Mouse (Mus musculus) limb, embryonic 12.5 days (tissue): ENCODE results near the gene Triobp. TPM values are rescaled to one million over a fixed set of nuclear protein-coding genes. Genes with fewer than 3 reads are reported as not detected.
A peak's percentile ranks its signal among the peaks of the same experiment; 100 is the strongest.
"Not testable (repeated sequence)": the region's sequence is repeated elsewhere in the genome, so short reads cannot be mapped to it uniquely, and the experiment has no call there.

ENCODE experiments used
- ATAC-seq: fragments of 200-750 bp; cut with Nextera tagmentation; 2 replicates; pipeline ENCODE4 v1.8.0; 2017; ENCODE audit warnings: low read depth, moderate TSS enrichment; ENCODE audit not compliant: insufficient number of reproducible peaks, insufficient read depth, low FRiP score, low TSS enrichment
- H3K27ac ChIP-seq: fragments of 300-500 bp; sonication (generic); 2 replicates; pipeline ENCODE4 v1.5.1; 2016; ENCODE audit warnings: mild to moderate bottlenecking, moderate library complexity
- H3K27me3 ChIP-seq: fragments of 300-500 bp; sonication (generic); 2 replicates; pipeline ENCODE4 v1.6.1; 2016; ENCODE audit warnings: mild to moderate bottlenecking, moderate library complexity
- H3K36me3 ChIP-seq: fragments of 300-500 bp; sonication (generic); 2 replicates; pipeline ENCODE4 v1.6.1; 2016; ENCODE audit warnings: mild to moderate bottlenecking, moderate library complexity
- H3K4me1 ChIP-seq: fragments of 300-500 bp; sonication (generic); replicated peaks from 2 replicates; pipeline ENCODE4 v1.6.1; 2016
- H3K4me2 ChIP-seq: fragments of 300-500 bp; sonication (generic); 2 replicates; pipeline ENCODE4 v1.6.1; 2016; ENCODE audit warnings: mild to moderate bottlenecking, moderate library complexity
- H3K4me3 ChIP-seq: fragments of 300-500 bp; sonication (generic); replicated peaks from 2 replicates; pipeline ENCODE4 v1.5.1; 2016; ENCODE audit warnings: mild to moderate bottlenecking
- H3K9ac ChIP-seq: fragments of 300-500 bp; sonication (generic); replicated peaks from 2 replicates; pipeline ENCODE4 v1.6.1; 2016; ENCODE audit warnings: mild to moderate bottlenecking, moderate library complexity
- H3K9me3 ChIP-seq: fragments of 300-500 bp; sonication (generic); 2 replicates; pipeline ENCODE4 v1.6.1; 2016; ENCODE audit warnings: mild to moderate bottlenecking, moderate library complexity
- WGBS: fragments of 180-500 bp; shearing (Covaris S2); methylation state at CpG from one replicate; pipeline ENCODE4 v1.1.7; 2016; 5-methylcytosine and 5-hydroxymethylcytosine counted together
- polyA plus RNA-seq: library from polyadenylated mRNA; unstranded; fragments of >200 nt; fragmentation: Nextera tagmentation; extraction: Ambion mirVana; gene quantifications from 2 replicates; pipeline ENCODE4 v1.2.1, GENCODE M21; 2016

Triobp gene
- polyA plus RNA-seq, 1 experiment from 2014 or later = 37.9 TPM

GRCm38 (mm10) chr15:79023366-79023765 is 75.8 kb downstream of the Triobp start:
- Histone ChIP-seq H3K9ac (no peak overlapping the region), H3K36me3 (no peaks in the 10 kb centered on the region), H3K4me1 (peaks cover 31% of the 10 kb centered on the region), H3K4me3 (no peak overlapping the region), H3K4me2 (no peak overlapping the region), H3K27ac (no peak overlapping the region), H3K9me3 (no peaks in the 10 kb centered on the region), H3K27me3 (no peaks in the 10 kb centered on the region; the same call in 1 of the 2 replicates)
- 69% methylated on average over 1 of the region's 1 CpGs for WGBS
- ATAC-seq = no peak

GRCm38 (mm10) chr15:79025687-79026308 is 78.3 kb downstream of the Triobp start:
- 11% methylated on average over 14 of the region's 18 CpGs for WGBS
- H3K27ac ChIP-seq = no peak overlapping the region

GRCm38 (mm10) chr15:79026511-79027290 is 79.2 kb downstream of the Triobp start:
- H3K36me3 ChIP-seq = no peaks in the 10 kb centered on the region
- H3K4me1 ChIP-seq = peaks cover 44% of the 10 kb centered on the region

More at GRCm38 (mm10) chr15:79025687-79026308, 78.3 kb downstream of the Triobp start:
- no peak for ATAC-seq
- peak overlapping the region; percentile 17; the same call in 1 of the 2 replicates for H3K4me3 ChIP-seq
- no peaks in the 10 kb centered on the region for H3K36me3 ChIP-seq
- peak overlapping the region; percentile 47 for H3K4me2 ChIP-seq
- peaks cover 36% of the 10 kb centered on the region for H3K4me1 ChIP-seq
- H3K9ac ChIP-seq = peak overlapping the region; percentile 42; the same call in 1 of the 2 replicates
- H3K27me3 ChIP-seq = no peaks in the 10 kb centered on the region; the same call in 1 of the 2 replicates
- no peaks in the 10 kb centered on the region for H3K9me3 ChIP-seq

GRCm38 (mm10) chr15:79027291-79028205 is 80.0 kb downstream of the Triobp start:
- WGBS = 6% methylated on average over 46 of the region's 46 CpGs
- H3K9ac ChIP-seq = peak overlapping the region; percentile 100
- no peak for ATAC-seq
- peak overlapping the region; percentile 73 for H3K4me2 ChIP-seq
- no peaks in the 10 kb centered on the region for H3K9me3 ChIP-seq
- peak overlapping the region; percentile 79 for H3K4me3 ChIP-seq
- 0 out of 2 replicates have a peak, but pooled peaks cover 3% of the 10 kb centered on the region for H3K36me3 ChIP-seq
- no peaks in the 10 kb centered on the region; the same call in 1 of the 2 replicates for H3K27me3 ChIP-seq
- peaks cover 43% of the 10 kb centered on the region for H3K4me1 ChIP-seq
- H3K27ac ChIP-seq = peak overlapping the region; percentile 99

More at GRCm38 (mm10) chr15:79026511-79027290, 79.2 kb downstream of the Triobp start:
- Histone ChIP-seq H3K27ac (peak overlapping the region; percentile 53; the same call in 1 of the 2 replicates), H3K9me3 (no peaks in the 10 kb centered on the region), H3K4me3 (peak overlapping the region; percentile 79), H3K4me2 (peak overlapping the region; percentile 73), H3K27me3 (no peaks in the 10 kb centered on the region; the same call in 1 of the 2 replicates), H3K9ac (peak overlapping the region; percentile 100; the same call in 1 of the 2 replicates)
- 48% methylated on average over 14 of the region's 14 CpGs for WGBS
- no peak for ATAC-seq

- H3K4me1 ChIP-seq = peaks cover 37% of the 10 kb centered on the region
- no peaks in the 10 kb centered on the region; the same call in 1 of the 2 replicates for H3K27me3 ChIP-seq
- peak within 1 kb of the TSS; percentile 73 for H3K4me2 ChIP-seq
- H3K9me3 ChIP-seq = no peaks in the 10 kb centered on the region
- peak within 1 kb of the TSS; percentile 100 for H3K9ac ChIP-seq
- H3K36me3 ChIP-seq = 0 out of 2 replicates have a peak, but pooled peaks cover 3% of the 10 kb centered on the region
- WGBS = 0% methylated on average over 58 of the region's 58 CpGs
- H3K4me3 ChIP-seq = peak within 1 kb of the TSS; percentile 79
- peak within 1 kb of the TSS; percentile 99 for H3K27ac ChIP-seq
- ATAC-seq = peak; percentile 63
These were observed 80.8 kb downstream of the Triobp start, which contains the start of gene H1f0 for GRCm38 (mm10) chr15:79028237-79028738. TSS of gene H1f0 (plus strand) at chr15:79028450.

- Histone ChIP-seq H3K9me3 (no peaks in the 10 kb centered on the region), H3K9ac (peak overlapping the region; percentile 100), H3K27ac (peak overlapping the region; percentile 99), H3K4me3 (peak overlapping the region; percentile 79), H3K4me1 (peaks cover 37% of the 10 kb centered on the region), H3K36me3 (peaks cover 7% of the 10 kb centered on the region), H3K27me3 (no peaks in the 10 kb centered on the region), H3K4me2 (peak overlapping the region; percentile 73)
- ATAC-seq = no peak
- 26% methylated on average over 16 of the region's 16 CpGs for WGBS
These were observed 81.4 kb downstream of the Triobp start for GRCm38 (mm10) chr15:79028823-79029484.

GRCm38 (mm10) chr15:79029519-79030241 is 82.2 kb downstream of the Triobp start:
- H3K4me1 ChIP-seq = peaks cover 37% of the 10 kb centered on the region
- WGBS = 10% methylated on average over 11 of the region's 11 CpGs
- H3K9ac ChIP-seq = peak overlapping the region; percentile 100

GRCm38 (mm10) chr15:79030551-79031435 is 83.3 kb downstream of the Triobp start:
- ATAC-seq = peak; percentile 83
- Histone ChIP-seq H3K4me2 (peak overlapping the region; percentile 73), H3K36me3 (peaks cover 24% of the 10 kb centered on the region), H3K4me3 (peak overlapping the region; percentile 79), H3K9me3 (no peaks in the 10 kb centered on the region), H3K27me3 (no peaks in the 10 kb centered on the region), H3K9ac (peak overlapping the region; percentile 100), H3K4me1 (peaks cover 31% of the 10 kb centered on the region), H3K27ac (peak overlapping the region; percentile 78)
- WGBS = under 1% methylated on average over 52 of the region's 52 CpGs

More at GRCm38 (mm10) chr15:79029519-79030241, 82.2 kb downstream of the Triobp start:
- peak overlapping the region; percentile 73 for H3K4me2 ChIP-seq
- ATAC-seq = no peak
- H3K36me3 ChIP-seq = peaks cover 14% of the 10 kb centered on the region
- peak overlapping the region; percentile 79 for H3K4me3 ChIP-seq
- H3K27me3 ChIP-seq = no peaks in the 10 kb centered on the region
- no peaks in the 10 kb centered on the region for H3K9me3 ChIP-seq
- H3K27ac ChIP-seq = peak overlapping the region; percentile 75

- WGBS = 89% methylated on average over 5 of the region's 5 CpGs
- not testable (repeated sequence) for H3K27me3 ChIP-seq, H3K9ac ChIP-seq, H3K27ac ChIP-seq, H3K4me3 ChIP-seq, H3K9me3 ChIP-seq, ATAC-seq
- peak overlapping the region; percentile 73; the same call in 1 of the 2 replicates for H3K4me2 ChIP-seq
- H3K36me3 ChIP-seq = peaks cover 36% of the 10 kb centered on the region
- H3K4me1 ChIP-seq = peaks cover 21% of the 10 kb centered on the region
These were observed 84.4 kb downstream of the Triobp start for GRCm38 (mm10) chr15:79031908-79032307.
